Mouse (Mus musculus) bone marrow, adult 2 months (tissue): ENCODE results near the gene Nadk2.

Source experiments
- CTCF ChIP-seq: fragments of 200-500 bp; IDR thresholded peaks from 2 replicates; pipeline ENCODE4 v1.5.1; 2011; ENCODE audit warnings: low read length, control low read depth; ENCODE audit not compliant: control insufficient read depth, insufficient read depth
- POLR2A ChIP-seq: fragments of 200-500 bp; IDR thresholded peaks from 2 replicates; pipeline ENCODE4 v1.6.1; 2011; ENCODE audit warnings: low read depth, mild to moderate bottlenecking, control low read depth, low read length, borderline replicate concordance; ENCODE audit not compliant: control insufficient read depth

GRCm38 (mm10) chr15:9068881-9069280, 2.2 kb upstream of the Nadk2 start:
- no peak for TF ChIP-seq CTCF
- TF ChIP-seq POLR2A = no peak
